Comparison of ENCODE assay signal across 20 mouse cellular contexts in the genomic region with DNA sequence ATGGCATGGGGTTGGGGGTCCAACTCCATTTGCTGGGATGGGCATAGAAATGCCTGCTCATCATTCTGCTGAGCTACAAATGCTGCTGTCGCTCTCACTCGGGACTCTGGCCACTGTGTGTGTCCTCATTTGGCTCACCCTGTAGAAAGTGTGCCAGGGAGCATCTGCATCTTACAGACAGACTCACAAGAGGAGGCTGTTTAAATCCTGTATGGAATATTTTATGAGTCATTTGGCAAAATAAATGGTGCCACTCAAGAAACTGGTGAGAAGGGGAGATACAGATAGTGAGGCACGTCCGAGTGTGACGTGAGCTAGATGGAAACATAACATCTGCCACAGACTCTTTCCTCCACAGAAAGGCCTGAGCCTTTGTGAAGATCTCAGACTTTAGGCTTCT.
"Had no signal": no experiment of that assay in that cellular context is flagged by ENCODE, and none has a peak within 500 bp of the region (broad histone marks: within the 10 kb centered on the region; RNA-seq: fewer than 3 reads in every experiment).

No protein-coding gene starts in this region.

- DNase-seq: gastrocnemius, postnatal 14 days; gastrocnemius, postnatal 36 days; heart, adult 2 months; heart, postnatal 14 days; heart, postnatal 36 days; kidney, adult 11 months; kidney, adult 9 months; kidney, postnatal 14 days; kidney, postnatal 36 days; layer of hippocampus, adult 9-11 months; layer of hippocampus, postnatal 36 days; left cerebral cortex, postnatal 4 days had no signal

- H3K4me1 ChIP-seq: heart, embryonic 13.5 days; heart, embryonic 15.5 days; hindbrain, embryonic 13.5 days; hindbrain, embryonic 15.5 days; kidney, embryonic 15.5 days; limb, embryonic 13.5 days; limb, embryonic 15.5 days; liver, embryonic 12.5 days had no signal

- H3K4me3 ChIP-seq: heart, adult 2 months; heart, embryonic 13.5 days; heart, embryonic 15.5 days; hindbrain, embryonic 13.5 days; hindbrain, embryonic 15.5 days; kidney, embryonic 15.5 days; limb, embryonic 13.5 days; limb, embryonic 15.5 days; liver, embryonic 12.5 days had no signal
